Mouse (Mus musculus) liver, postnatal 0 days (tissue): ENCODE results near the gene Pax7. TPM values are rescaled to one million over a fixed set of nuclear protein-coding genes. Genes with fewer than 3 reads are reported as not detected.

Experiments
- ATAC-seq: fragments of 200-750 bp; cut with Nextera tagmentation; 2 replicates; pipeline ENCODE4 v1.8.0; 2017; ENCODE audit warnings: mild to moderate bottlenecking, moderate library complexity
- DNase-seq: peaks from one replicate; pipeline ENCODE4 v3.0.0-alpha.2; 2016
- H3K27ac ChIP-seq: fragments of 300-500 bp; sonication (generic); 2 replicates; pipeline ENCODE4 v1.5.1; 2014; ENCODE audit warnings: antibody characterized with exemption, moderate library complexity, mild to moderate bottlenecking, low read depth
- H3K27me3 ChIP-seq: fragments of 300-500 bp; sonication (generic); 2 replicates; pipeline ENCODE4 v1.6.1; 2014; ENCODE audit warnings: low read length, control low read depth, mixed read lengths; ENCODE audit not compliant: insufficient read depth
- H3K36me3 ChIP-seq: fragments of 300-500 bp; sonication (generic); replicated peaks from 2 replicates; pipeline ENCODE4 v1.6.1; 2014; ENCODE audit warnings: mild to moderate bottlenecking, control low read depth, low read length, moderate library complexity, mixed read lengths; ENCODE audit not compliant: insufficient read depth
- H3K4me1 ChIP-seq: fragments of 300-500 bp; sonication (generic); 2 replicates; pipeline ENCODE4 v1.6.1; 2014; ENCODE audit warnings: antibody characterized with exemption, mild to moderate bottlenecking, control low read depth; ENCODE audit not compliant: insufficient read depth
- H3K4me2 ChIP-seq: fragments of 300-500 bp; sonication (generic); 2 replicates; pipeline ENCODE4 v1.6.1; 2014; ENCODE audit warnings: low read depth, mild to moderate bottlenecking, low read length, moderate library complexity, mixed read lengths
- H3K4me3 ChIP-seq: fragments of 300-500 bp; sonication (generic); 2 replicates; pipeline ENCODE4 v1.5.1; 2014; ENCODE audit warnings: low read depth, low read length
- H3K9ac ChIP-seq: fragments of 300-500 bp; sonication (generic); replicated peaks from 2 replicates; pipeline ENCODE4 v1.6.1; 2014; ENCODE audit warnings: mild to moderate bottlenecking, moderate library complexity
- H3K9me3 ChIP-seq: fragments of 300-500 bp; sonication (generic); 2 replicates; pipeline ENCODE4 v1.6.1; 2016; ENCODE audit warnings: mild to moderate bottlenecking, control low read depth, low read length, mixed read lengths
- CTCF ChIP-seq: sonication (generic); IDR thresholded peaks from 2 replicates; pipeline ENCODE4 v1.5.1; 2016; ENCODE audit warnings: antibody characterized with exemption, low read depth
- EP300 ChIP-seq: IDR thresholded peaks from 2 replicates; pipeline ENCODE4 v1.6.1; 2016; ENCODE audit warnings: antibody characterized with exemption, low read depth, mild to moderate bottlenecking
- WGBS: fragments of 180-500 bp; shearing (Covaris S2); extraction: QIAGEN DNeasy Blood & Tissue Kit; methylation state at CpG from one replicate; pipeline ENCODE4 v1.1.7; 2014; ENCODE audit not compliant: insufficient replicate concordance; 5-methylcytosine and 5-hydroxymethylcytosine counted together
- polyA plus RNA-seq: library from polyadenylated mRNA; unstranded; fragments of >200 nt; fragmentation: Nextera tagmentation; extraction: Ambion mirVana; gene quantifications from 2 replicates; pipeline ENCODE4 v1.2.1, GENCODE M21; 2015

Gene Pax7
- polyA plus RNA-seq, 1 experiment from 2014 or later = not detected

DNA sequence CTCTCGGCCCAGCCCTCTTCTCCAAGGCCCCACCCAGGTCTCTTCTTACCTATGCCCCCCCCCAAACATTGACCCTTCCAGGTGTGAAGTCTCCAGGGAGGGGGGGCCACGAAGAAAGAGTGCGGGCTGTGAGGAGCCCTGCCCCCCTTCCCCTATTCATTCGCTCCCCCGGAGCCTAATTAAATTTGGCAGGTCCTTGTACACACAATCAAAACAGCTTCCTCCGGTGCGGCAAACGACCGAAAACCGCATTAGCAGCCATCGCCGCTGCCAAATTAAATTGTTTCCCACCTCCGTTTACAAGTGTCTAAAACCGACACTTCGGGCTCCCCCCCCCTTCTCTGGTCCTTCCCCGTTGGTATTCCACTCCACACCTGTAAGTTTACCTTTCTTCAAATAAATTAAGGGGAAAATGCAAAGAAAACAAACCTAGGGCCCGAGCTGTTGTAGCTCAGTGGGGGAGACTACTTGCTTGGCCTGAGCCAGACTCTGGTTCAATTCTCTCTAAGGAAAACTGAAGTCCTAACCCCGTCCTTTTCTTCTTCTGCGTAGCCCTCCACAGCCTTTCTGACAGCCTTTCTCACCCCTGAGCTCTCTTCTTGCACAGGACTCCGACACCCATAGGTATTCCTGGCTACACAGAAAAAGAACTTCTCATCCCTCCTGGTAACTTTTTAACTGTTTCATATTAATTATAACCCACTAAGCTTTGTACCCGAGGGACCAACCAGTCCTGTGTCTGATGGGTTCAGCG, 8.6 kb downstream of the Pax7 start:
- no peak for TF ChIP-seq EP300
- no peak for TF ChIP-seq CTCF
- no peaks in the 10 kb centered on the region for H3K36me3 ChIP-seq
- peaks cover 96% of the 10 kb centered on the region for H3K27me3 ChIP-seq
- H3K9ac ChIP-seq = no peak overlapping the region
- no peaks in the 10 kb centered on the region for H3K4me1 ChIP-seq
- DNase-seq = no peak
- H3K9me3 ChIP-seq = no peaks in the 10 kb centered on the region
- no peak overlapping the region for H3K27ac ChIP-seq
- no peak overlapping the region for H3K4me3 ChIP-seq
- no peak for ATAC-seq
- WGBS = 3% methylated on average over 22 of the region's 22 CpGs
- no peak overlapping the region for H3K4me2 ChIP-seq

DNA sequence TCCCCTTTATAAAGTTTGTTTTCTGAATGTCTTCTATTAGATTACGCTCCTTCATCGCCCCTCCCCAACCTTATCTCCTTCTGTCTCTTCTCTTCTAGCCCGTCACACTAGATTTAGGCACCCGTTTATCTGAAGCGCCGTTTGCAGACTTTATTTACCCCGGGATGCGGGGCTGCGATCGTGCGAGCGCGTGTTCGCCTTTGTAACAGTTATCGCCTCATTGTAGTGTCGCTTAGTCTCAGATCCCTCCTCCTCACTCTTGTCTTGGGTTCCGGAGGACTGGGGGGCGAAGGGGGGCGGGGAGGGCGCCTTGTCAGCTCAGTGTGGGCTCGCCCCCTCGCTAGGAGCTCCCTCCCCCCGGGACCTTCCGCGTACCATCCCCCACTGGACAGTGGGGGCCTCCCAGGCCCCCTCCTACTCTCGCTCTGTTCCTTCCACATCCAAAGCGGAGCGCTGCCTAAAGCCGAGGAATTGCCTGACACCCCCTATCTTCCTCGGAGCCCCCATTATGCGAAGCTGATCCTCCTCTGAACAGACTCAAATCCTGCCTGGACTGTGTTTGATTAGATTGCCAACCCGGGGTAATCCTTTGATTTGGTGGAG, 9.4 kb downstream of the Pax7 start:
- peaks cover 96% of the 10 kb centered on the region for H3K27me3 ChIP-seq
- H3K36me3 ChIP-seq = no peaks in the 10 kb centered on the region
- 2% methylated on average over 32 of the region's 32 CpGs for WGBS
- H3K4me2 ChIP-seq = no peak overlapping the region
- no peak overlapping the region for H3K9ac ChIP-seq
- TF ChIP-seq EP300 (no peak), CTCF (no peak)
- ATAC-seq (no peak), DNase-seq (no peak)
- H3K4me3 ChIP-seq = no peak overlapping the region
- H3K4me1 ChIP-seq = no peaks in the 10 kb centered on the region
- H3K9me3 ChIP-seq = no peaks in the 10 kb centered on the region
- no peak overlapping the region for H3K27ac ChIP-seq

DNA sequence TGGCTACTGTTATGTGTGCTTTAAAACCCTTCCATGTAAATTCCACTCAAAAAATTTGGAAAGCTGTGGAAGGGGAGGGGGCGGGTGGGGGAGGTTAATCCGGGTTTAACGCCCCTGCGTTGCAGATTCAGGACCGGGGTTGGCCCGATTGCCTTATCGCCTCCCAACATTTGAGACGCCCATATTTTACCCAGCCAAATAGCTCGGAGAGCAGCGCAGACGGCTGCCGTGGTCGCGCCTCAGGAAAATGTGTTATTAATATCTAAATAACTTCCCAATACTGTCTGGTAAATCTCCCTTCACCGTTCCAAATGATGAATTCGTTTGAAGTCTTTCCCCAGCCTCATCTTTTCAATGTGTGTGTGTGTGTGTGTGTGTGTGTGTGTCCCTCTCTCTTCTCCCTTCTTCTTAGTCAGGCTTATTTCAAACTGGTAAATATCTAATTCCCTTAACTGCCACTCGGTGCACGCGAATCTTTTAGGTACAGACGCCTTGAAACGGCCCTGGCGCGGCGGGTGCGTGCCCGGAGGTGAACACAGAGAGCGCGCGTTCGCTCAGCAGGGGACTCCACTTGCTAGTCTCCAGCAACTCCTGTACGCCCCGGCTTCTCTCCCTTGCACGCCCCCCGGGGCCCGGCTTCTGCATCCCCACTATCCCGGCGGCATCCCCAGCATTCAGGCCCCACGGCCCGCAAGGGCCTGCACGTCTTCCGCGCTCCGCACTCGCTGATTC, 10.0 kb downstream of the Pax7 start:
- Histone ChIP-seq H3K9me3 (no peaks in the 10 kb centered on the region), H3K4me1 (no peaks in the 10 kb centered on the region), H3K27me3 (peaks cover 95% of the 10 kb centered on the region), H3K27ac (no peak overlapping the region), H3K36me3 (no peaks in the 10 kb centered on the region), H3K4me2 (no peak overlapping the region), H3K9ac (no peak overlapping the region), H3K4me3 (no peak overlapping the region)
- TF ChIP-seq CTCF = no peak
- TF ChIP-seq EP300 = no peak
- DNase-seq (no peak), ATAC-seq (no peak)
- 2% methylated on average over 44 of the region's 44 CpGs for WGBS

DNA sequence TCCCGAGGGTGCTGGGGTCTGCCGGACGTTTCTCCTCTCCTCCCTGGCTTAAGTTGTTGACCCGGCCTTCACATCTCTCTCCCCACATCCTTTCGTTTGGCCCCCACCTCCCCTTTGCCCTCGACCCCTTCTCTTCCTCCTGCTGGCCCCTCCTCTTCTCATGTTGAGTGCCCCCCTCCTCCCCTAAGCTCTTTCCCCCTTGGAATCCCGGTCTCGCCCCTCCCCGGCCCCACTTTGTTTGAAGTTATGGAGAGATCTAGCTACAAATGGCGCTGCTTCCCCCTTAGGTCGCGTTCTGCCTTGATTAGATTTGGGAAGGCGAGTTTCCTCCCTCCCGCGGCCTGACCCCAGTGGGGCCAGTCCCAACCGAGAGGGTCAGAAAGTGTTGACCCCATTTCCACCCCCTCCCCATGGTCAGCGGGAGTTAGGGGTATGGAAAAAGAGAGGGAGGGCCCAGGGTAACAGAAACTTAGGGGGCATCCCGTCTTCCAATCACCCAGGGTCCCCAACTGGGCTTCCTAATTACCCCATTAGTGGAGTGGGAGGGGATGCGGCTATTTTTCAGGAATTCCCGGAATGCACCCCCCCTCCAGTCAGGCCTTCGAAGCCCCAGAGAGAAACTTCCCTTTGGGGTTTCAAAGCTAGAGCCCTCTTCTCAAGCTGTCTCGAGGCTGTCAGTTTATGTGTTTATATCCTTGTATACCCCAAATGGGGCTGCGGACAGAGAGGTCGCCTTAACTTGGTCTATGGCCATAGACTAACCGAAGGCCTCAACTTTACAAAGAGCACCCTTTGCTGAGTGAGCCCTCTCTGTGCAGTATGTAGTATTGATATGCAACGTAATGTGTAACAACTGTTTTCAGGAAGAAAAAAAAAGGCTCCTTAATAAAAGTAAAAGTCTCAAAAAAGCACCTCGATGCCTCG, 10.9 kb downstream of the Pax7 start:
- H3K9me3 ChIP-seq = no peaks in the 10 kb centered on the region
- H3K4me1 ChIP-seq = no peaks in the 10 kb centered on the region
- no peak overlapping the region for H3K4me2 ChIP-seq
- H3K27me3 ChIP-seq = peaks cover 93% of the 10 kb centered on the region
- no peaks in the 10 kb centered on the region for H3K36me3 ChIP-seq
- TF ChIP-seq EP300 (no peak), CTCF (no peak)
- 3% methylated on average over 28 of the region's 28 CpGs for WGBS
- no peak for ATAC-seq
- no peak overlapping the region for H3K27ac ChIP-seq
- H3K4me3 ChIP-seq = no peak overlapping the region
- no peak for DNase-seq
- no peak overlapping the region for H3K9ac ChIP-seq

DNA sequence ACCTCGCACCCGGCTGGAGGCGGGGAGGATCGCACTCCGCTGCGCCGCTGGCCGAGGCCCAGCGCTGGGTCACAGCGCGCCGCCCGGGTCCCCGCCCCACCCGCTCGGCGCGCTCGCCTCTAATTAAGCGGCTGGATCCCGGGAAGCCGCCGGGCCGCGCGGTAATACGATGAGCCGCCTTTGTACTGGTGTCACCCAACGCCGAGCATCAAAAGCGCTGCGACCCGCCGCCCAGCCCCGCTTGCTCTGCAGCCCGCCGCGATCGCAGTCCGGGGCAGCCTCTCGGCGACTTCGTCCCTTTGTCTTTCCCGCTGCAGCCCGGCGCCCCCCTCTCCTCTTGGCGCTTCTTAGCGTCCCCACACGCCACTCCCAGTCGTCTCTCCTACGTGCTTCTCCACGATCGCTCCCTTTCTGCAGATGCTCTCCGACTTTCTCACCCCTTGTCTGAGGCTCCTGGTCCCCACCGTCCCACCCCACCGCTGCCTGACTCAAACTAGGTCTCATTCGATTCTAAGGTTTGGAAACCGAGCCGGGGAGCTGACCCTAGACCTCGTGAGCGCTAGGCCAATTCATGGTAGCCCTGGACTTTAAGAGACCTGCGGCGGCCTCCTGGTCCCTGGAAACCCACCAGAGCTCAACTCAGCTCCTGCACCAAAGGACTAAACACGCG, 11.7 kb downstream of the Pax7 start:
- Histone ChIP-seq H3K4me1 (no peaks in the 10 kb centered on the region), H3K9me3 (no peaks in the 10 kb centered on the region), H3K27ac (no peak overlapping the region), H3K9ac (no peak overlapping the region), H3K36me3 (no peaks in the 10 kb centered on the region), H3K4me3 (0 out of 2 replicates have a peak overlapping the region, but pooled peaks have one; percentile 2), H3K4me2 (no peak overlapping the region), H3K27me3 (peaks cover 93% of the 10 kb centered on the region)
- ATAC-seq (no peak), DNase-seq (no peak)
- WGBS = 2% methylated on average over 63 of the region's 65 CpGs
- TF ChIP-seq EP300 (no peak), CTCF (no peak)
